Mouse (Mus musculus): Measurements from ENCODE around the gene Evc2. TPM values are rescaled to one million over a fixed set of nuclear protein-coding genes. Genes with fewer than 3 reads are reported as not detected.
A peak's percentile ranks its signal among the peaks of the same experiment; 100 is the strongest.

Evc2 gene
- polyA plus RNA-seq, 1 experiment from 2014 or later, result 21.6 TPM

DNA sequence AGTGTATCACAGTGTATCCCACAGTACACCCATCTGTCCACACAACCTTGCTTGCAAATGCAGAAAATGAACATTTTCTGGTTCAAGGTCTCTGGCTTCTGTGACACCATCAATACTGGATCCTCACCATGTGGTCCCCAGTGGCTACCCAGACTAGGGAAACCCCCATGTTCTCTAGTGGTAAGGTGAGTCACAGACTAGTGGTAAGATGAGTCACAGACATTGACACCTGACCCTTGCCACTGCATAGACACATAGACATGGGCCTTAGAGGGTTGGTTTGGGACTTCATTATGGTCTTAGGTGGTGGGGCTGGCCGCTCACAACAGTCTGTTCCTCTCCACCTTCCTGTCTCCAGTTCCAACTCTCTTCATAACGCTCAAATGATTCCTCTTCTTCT, 104.5 kb downstream of the Evc2 start:
- H3K36me3 ChIP-seq (ENCODE audit: control insufficient read depth, insufficient read depth, low read length), result no peaks in the 10 kb centered on the region
- 85% methylated on average over 2 of the region's 2 CpGs for WGBS
- H3K27ac ChIP-seq (ENCODE audit: low read depth, low read length), result no peak overlapping the region

DNA sequence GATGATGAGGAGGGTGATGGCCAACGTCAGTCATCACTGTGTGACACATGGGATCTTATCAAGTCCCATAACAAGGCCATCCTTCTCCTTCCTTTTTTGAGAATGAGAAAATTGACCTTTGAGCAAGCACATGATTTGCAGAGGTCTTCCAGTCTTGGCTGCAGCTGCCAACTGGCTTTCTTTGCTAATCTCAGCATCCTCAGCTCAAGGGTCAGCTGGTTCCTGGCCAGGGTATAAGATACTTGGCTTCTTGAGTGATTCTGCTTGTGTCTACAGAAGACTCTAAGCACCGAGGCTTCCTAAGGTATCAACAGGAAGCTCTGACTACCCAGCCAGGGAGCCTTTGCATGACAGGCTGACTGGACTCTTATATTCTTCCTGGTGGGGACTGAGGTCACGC, 109.2 kb downstream of the Evc2 start:
- WGBS, result 87% methylated on average over 3 of the region's 3 CpGs
- Histone ChIP-seq H3K4me3 (ENCODE audit: low read length) (no peak overlapping the region), H3K27me3 (ENCODE audit: control insufficient read depth, insufficient read depth, low read length) (no peaks in the 10 kb centered on the region), H3K9me3 (ENCODE audit: control insufficient read depth, low read length) (no peaks in the 10 kb centered on the region), H3K9ac (ENCODE audit: low read depth, low read length) (no peak overlapping the region), H3K36me3 (ENCODE audit: control insufficient read depth, insufficient read depth, low read length) (no peaks in the 10 kb centered on the region), H3K4me1 (ENCODE audit: control insufficient read depth, insufficient read depth, low read length) (no peaks in the 10 kb centered on the region), H3K27ac (ENCODE audit: low read depth, low read length) (no peak overlapping the region), H3K4me2 (replicated peaks; ENCODE audit: low read depth, low read length) (no peak overlapping the region)
- no peak for ATAC-seq (ENCODE audit: low FRiP score, low TSS enrichment)

More for the DNA sequence above, 104.5 kb downstream of the Evc2 start:
- Histone ChIP-seq H3K4me3 (ENCODE audit: low read length) (no peak overlapping the region), H3K9me3 (ENCODE audit: control insufficient read depth, low read length) (no peaks in the 10 kb centered on the region), H3K4me1 (ENCODE audit: control insufficient read depth, insufficient read depth, low read length) (no peaks in the 10 kb centered on the region), H3K4me2 (replicated peaks; ENCODE audit: low read depth, low read length) (no peak overlapping the region), H3K27me3 (ENCODE audit: control insufficient read depth, insufficient read depth, low read length) (no peaks in the 10 kb centered on the region), H3K9ac (ENCODE audit: low read depth, low read length) (no peak overlapping the region)
- ATAC-seq (ENCODE audit: low FRiP score, low TSS enrichment), result no peak

DNA sequence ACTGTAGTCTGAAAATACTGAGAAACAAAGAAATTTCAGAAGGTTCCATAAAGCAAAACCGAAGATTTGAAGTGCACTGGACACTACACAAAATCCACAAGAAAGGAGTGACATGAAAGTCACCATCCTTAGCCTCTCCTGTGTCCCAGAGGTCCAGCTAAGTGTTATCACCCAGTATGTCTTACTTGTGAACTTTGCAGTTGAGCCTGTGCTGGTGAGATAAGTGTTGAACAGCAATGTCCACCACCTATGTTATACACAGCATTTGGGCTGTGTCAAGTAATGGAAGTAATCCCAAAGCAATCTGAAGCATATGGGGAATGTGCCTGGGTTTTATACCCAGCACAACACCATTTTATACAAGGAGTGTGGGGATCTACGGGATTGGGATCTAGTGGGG, 118.3 kb downstream of the Evc2 start:
- H3K27me3 ChIP-seq (ENCODE audit: control insufficient read depth, insufficient read depth, low read length), result no peaks in the 10 kb centered on the region
- H3K27ac ChIP-seq (ENCODE audit: low read depth, low read length), result no peak overlapping the region
- H3K4me2 ChIP-seq (replicated peaks; ENCODE audit: low read depth, low read length), result no peak overlapping the region
- ATAC-seq (ENCODE audit: low FRiP score, low TSS enrichment), result no peak
- H3K9ac ChIP-seq (ENCODE audit: low read depth, low read length), result no peak overlapping the region
- H3K4me1 ChIP-seq (ENCODE audit: control insufficient read depth, insufficient read depth, low read length), result no peaks in the 10 kb centered on the region
- H3K9me3 ChIP-seq (ENCODE audit: control insufficient read depth, low read length), result no peaks in the 10 kb centered on the region
- WGBS, result 72% methylated on average over 2 of the region's 2 CpGs
- H3K36me3 ChIP-seq (ENCODE audit: control insufficient read depth, insufficient read depth, low read length), result no peaks in the 10 kb centered on the region
- no peak overlapping the region for H3K4me3 ChIP-seq (ENCODE audit: low read length)

DNA sequence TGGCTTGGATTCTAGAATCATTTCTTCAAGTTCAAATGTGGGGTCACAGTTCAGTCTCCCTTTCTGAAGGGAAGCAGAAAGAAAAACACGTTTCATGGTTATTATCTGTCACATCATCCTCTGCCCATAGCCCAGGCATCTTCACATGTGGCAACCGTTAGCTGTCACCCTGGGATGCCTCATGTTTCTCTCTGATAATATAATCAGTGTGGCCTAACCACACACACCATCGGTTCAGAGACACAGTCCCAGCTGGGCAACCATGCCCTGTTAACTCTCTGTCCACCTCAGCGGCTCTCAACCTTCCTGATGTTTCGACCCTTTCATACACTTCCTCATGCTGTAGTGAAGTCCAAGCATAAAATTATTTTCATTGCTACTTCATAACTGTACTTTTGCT, 118.9 kb downstream of the Evc2 start:
- Histone ChIP-seq H3K27me3 (ENCODE audit: control insufficient read depth, insufficient read depth, low read length) (no peaks in the 10 kb centered on the region), H3K4me3 (ENCODE audit: low read length) (no peak overlapping the region), H3K4me2 (replicated peaks; ENCODE audit: low read depth, low read length) (no peak overlapping the region), H3K36me3 (ENCODE audit: control insufficient read depth, insufficient read depth, low read length) (no peaks in the 10 kb centered on the region), H3K4me1 (ENCODE audit: control insufficient read depth, insufficient read depth, low read length) (no peaks in the 10 kb centered on the region), H3K27ac (ENCODE audit: low read depth, low read length) (no peak overlapping the region), H3K9ac (ENCODE audit: low read depth, low read length) (no peak overlapping the region), H3K9me3 (ENCODE audit: control insufficient read depth, low read length) (no peaks in the 10 kb centered on the region)
- 65% methylated on average over 5 of the region's 5 CpGs for WGBS
- no peak for ATAC-seq (ENCODE audit: low FRiP score, low TSS enrichment)

DNA sequence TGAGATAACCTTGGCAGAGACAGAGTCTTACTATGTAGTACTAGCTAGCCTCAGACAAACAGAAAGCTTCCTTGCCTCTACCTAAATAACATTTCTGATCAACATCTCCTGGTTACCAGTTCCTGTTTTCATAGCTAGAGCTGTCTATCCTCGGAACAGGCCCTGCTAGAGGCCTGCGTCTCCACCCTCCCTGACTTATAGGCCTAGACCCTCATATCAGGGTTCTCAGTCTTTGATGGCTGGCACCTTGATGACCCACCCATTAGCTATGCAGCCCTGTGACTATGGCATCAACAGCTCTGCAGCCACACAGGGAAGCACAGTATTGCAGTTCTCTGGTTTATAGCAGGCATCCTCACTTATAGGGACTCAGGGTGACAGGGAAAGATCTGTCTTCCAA, 119.5 kb downstream of the Evc2 start:
- Histone ChIP-seq H3K4me2 (replicated peaks; ENCODE audit: low read depth, low read length) (no peak overlapping the region), H3K36me3 (ENCODE audit: control insufficient read depth, insufficient read depth, low read length) (no peaks in the 10 kb centered on the region), H3K27ac (ENCODE audit: low read depth, low read length) (no peak overlapping the region), H3K4me1 (ENCODE audit: control insufficient read depth, insufficient read depth, low read length) (no peaks in the 10 kb centered on the region), H3K27me3 (ENCODE audit: control insufficient read depth, insufficient read depth, low read length) (no peaks in the 10 kb centered on the region), H3K9ac (ENCODE audit: low read depth, low read length) (no peak overlapping the region), H3K4me3 (ENCODE audit: low read length) (no peak overlapping the region), H3K9me3 (ENCODE audit: control insufficient read depth, low read length) (no peaks in the 10 kb centered on the region)
- no peak for ATAC-seq (ENCODE audit: low FRiP score, low TSS enrichment)
- 84% methylated on average over 2 of the region's 2 CpGs for WGBS

DNA sequence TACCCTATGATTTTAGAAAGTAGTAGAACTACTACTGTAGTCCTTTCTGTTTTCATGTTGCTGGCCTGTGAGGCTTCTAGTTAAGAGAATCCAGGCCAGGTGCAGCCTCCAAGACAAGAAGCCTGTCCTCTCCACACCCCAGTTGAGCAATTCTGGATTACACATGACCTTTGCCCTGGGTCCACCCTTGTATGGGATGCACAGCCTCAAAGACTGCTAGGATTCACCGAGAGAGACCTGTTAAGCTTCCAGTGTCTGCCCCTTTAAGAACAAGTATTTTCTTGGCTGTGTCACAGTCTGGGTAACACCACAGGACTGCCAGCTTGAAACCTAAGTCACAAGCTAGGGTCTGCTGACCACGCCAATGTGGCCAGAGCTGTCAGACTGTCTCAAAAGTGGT, 119.9 kb downstream of the Evc2 start:
- Histone ChIP-seq H3K4me1 (ENCODE audit: control insufficient read depth, insufficient read depth, low read length) (no peaks in the 10 kb centered on the region), H3K27me3 (ENCODE audit: control insufficient read depth, insufficient read depth, low read length) (no peaks in the 10 kb centered on the region), H3K9ac (ENCODE audit: low read depth, low read length) (no peak overlapping the region), H3K36me3 (ENCODE audit: control insufficient read depth, insufficient read depth, low read length) (no peaks in the 10 kb centered on the region), H3K27ac (ENCODE audit: low read depth, low read length) (no peak overlapping the region), H3K9me3 (ENCODE audit: control insufficient read depth, low read length) (no peaks in the 10 kb centered on the region), H3K4me3 (ENCODE audit: low read length) (no peak overlapping the region), H3K4me2 (replicated peaks; ENCODE audit: low read depth, low read length) (no peak overlapping the region)
- ATAC-seq (ENCODE audit: low FRiP score, low TSS enrichment), result 0 out of 2 replicates have a peak, but pooled peaks have one; percentile 46
- 43% methylated on average over 2 of the region's 2 CpGs for WGBS

DNA sequence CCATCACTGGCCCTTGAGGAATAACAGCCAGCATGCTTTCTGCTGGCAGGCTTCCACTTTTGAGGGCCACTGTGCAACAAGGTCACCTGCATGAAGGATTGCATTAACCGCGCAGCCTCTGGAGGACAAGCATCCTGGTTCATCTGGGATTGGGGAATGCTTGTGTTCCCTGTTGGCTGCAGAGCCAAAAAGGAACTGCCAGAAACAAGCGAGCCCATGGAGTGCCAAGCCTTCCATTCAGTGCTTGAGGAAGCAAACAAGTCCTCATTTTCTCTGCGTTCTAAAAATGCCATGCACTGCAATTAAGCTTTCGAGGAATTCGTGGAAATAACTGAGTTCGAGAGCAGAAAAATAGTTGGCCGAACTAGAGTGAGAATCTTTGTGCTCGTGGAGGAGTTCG, 127.2 kb downstream of the Evc2 start:
- ATAC-seq (ENCODE audit: low FRiP score, low TSS enrichment), result no peak
- Histone ChIP-seq H3K9ac (ENCODE audit: low read depth, low read length) (no peak overlapping the region), H3K27ac (ENCODE audit: low read depth, low read length) (no peak overlapping the region), H3K4me1 (ENCODE audit: control insufficient read depth, insufficient read depth, low read length) (no peaks in the 10 kb centered on the region), H3K36me3 (ENCODE audit: control insufficient read depth, insufficient read depth, low read length) (no peaks in the 10 kb centered on the region), H3K27me3 (ENCODE audit: control insufficient read depth, insufficient read depth, low read length) (no peaks in the 10 kb centered on the region), H3K4me2 (replicated peaks; ENCODE audit: low read depth, low read length) (no peak overlapping the region), H3K4me3 (ENCODE audit: low read length) (no peak overlapping the region), H3K9me3 (ENCODE audit: control insufficient read depth, low read length) (no peaks in the 10 kb centered on the region)
- 91% methylated on average over 10 of the region's 10 CpGs for WGBS

DNA sequence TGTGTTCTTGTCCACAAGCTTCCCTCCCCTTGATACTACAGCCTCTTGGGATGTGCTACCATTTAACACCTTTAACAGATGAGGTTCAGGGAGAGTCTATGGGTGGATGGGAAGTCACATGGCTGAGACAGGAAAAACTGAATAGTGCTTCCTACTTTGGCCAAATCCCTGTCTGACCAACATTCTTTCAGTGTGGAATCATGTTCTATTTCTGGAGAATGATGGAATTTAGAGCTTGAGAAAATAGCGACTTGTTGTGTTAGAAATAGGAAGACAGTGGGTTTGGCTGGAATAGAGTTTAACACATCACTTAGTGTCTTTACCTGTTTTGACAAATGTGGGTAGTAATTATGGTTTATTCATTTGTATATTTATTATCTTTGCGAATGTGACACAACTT, 129.3 kb downstream of the Evc2 start:
- Histone ChIP-seq H3K9ac (ENCODE audit: low read depth, low read length) (no peak overlapping the region), H3K4me2 (replicated peaks; ENCODE audit: low read depth, low read length) (no peak overlapping the region), H3K4me1 (ENCODE audit: control insufficient read depth, insufficient read depth, low read length) (no peaks in the 10 kb centered on the region), H3K9me3 (ENCODE audit: control insufficient read depth, low read length) (no peaks in the 10 kb centered on the region), H3K36me3 (ENCODE audit: control insufficient read depth, insufficient read depth, low read length) (no peaks in the 10 kb centered on the region), H3K27me3 (ENCODE audit: control insufficient read depth, insufficient read depth, low read length) (no peaks in the 10 kb centered on the region), H3K27ac (ENCODE audit: low read depth, low read length) (no peak overlapping the region), H3K4me3 (ENCODE audit: low read length) (no peak overlapping the region)
- no peak for ATAC-seq (ENCODE audit: low FRiP score, low TSS enrichment)
- 75% methylated on average over 2 of the region's 2 CpGs for WGBS

DNA sequence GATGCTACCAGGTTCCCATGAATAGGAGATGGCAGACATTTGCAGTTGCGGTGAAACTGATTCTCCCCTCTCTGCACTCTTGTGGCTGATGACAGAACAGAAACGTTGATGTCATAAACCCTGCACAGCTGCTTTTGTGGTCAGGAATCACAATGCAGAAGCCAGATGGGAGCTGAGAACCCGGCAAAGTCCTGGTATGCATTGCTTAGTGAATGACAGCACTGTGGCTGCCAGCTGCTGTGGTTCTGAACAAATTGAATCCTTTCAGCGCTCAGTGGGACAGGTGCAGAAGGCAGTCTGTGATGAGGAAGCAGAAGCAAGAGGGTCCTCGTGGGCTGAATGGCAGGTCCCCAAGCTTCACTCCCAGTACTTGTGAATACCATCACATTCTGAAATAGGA, 130.7 kb downstream of the Evc2 start:
- WGBS, result 79% methylated on average over 5 of the region's 5 CpGs
- Histone ChIP-seq H3K36me3 (ENCODE audit: control insufficient read depth, insufficient read depth, low read length) (no peaks in the 10 kb centered on the region), H3K4me2 (replicated peaks; ENCODE audit: low read depth, low read length) (no peak overlapping the region), H3K9me3 (ENCODE audit: control insufficient read depth, low read length) (no peaks in the 10 kb centered on the region), H3K4me1 (ENCODE audit: control insufficient read depth, insufficient read depth, low read length) (no peaks in the 10 kb centered on the region), H3K27ac (ENCODE audit: low read depth, low read length) (no peak overlapping the region), H3K9ac (ENCODE audit: low read depth, low read length) (no peak overlapping the region), H3K4me3 (ENCODE audit: low read length) (no peak overlapping the region), H3K27me3 (ENCODE audit: control insufficient read depth, insufficient read depth, low read length) (no peaks in the 10 kb centered on the region)
- no peak for ATAC-seq (ENCODE audit: low FRiP score, low TSS enrichment)

DNA sequence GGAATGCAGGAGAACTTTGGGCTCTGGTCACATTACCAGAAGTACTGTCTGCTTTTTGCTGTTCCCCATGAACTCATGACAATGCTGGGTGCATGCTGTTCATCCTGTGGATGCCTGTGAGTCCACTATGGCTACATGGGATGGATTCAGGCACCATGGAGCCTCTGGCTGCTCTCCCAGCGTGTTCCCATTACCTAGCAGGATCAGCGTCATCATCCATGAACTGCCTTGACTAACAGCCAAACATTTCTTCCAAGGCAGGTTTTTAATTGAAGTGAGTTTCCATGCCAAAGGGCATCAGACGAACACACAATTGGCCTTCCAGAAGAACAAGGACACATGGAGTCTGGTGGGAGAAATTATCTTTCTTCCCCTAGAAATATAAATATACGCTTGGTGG, 133.3 kb downstream of the Evc2 start:
- Histone ChIP-seq H3K4me1 (ENCODE audit: control insufficient read depth, insufficient read depth, low read length) (no peaks in the 10 kb centered on the region), H3K9ac (ENCODE audit: low read depth, low read length) (no peak overlapping the region), H3K27ac (ENCODE audit: low read depth, low read length) (no peak overlapping the region), H3K27me3 (ENCODE audit: control insufficient read depth, insufficient read depth, low read length) (no peaks in the 10 kb centered on the region), H3K9me3 (ENCODE audit: control insufficient read depth, low read length) (no peaks in the 10 kb centered on the region), H3K36me3 (ENCODE audit: control insufficient read depth, insufficient read depth, low read length) (no peaks in the 10 kb centered on the region), H3K4me3 (ENCODE audit: low read length) (no peak overlapping the region), H3K4me2 (replicated peaks; ENCODE audit: low read depth, low read length) (no peak overlapping the region)
- ATAC-seq (ENCODE audit: low FRiP score, low TSS enrichment), result no peak
- 84% methylated on average over 4 of the region's 4 CpGs for WGBS

All from kidney, embryonic 14.5 days (tissue).